Mouse (Mus musculus) ES-CJ7 (cell line): ENCODE results near the gene Cpt1a.

ENCODE experiments used
- DNase-seq: peaks from one replicate; pipeline ENCODE4 v3.0.0; 2011; ENCODE audit warnings: low read depth, low spot score

Gene Cpt1a

DNA sequence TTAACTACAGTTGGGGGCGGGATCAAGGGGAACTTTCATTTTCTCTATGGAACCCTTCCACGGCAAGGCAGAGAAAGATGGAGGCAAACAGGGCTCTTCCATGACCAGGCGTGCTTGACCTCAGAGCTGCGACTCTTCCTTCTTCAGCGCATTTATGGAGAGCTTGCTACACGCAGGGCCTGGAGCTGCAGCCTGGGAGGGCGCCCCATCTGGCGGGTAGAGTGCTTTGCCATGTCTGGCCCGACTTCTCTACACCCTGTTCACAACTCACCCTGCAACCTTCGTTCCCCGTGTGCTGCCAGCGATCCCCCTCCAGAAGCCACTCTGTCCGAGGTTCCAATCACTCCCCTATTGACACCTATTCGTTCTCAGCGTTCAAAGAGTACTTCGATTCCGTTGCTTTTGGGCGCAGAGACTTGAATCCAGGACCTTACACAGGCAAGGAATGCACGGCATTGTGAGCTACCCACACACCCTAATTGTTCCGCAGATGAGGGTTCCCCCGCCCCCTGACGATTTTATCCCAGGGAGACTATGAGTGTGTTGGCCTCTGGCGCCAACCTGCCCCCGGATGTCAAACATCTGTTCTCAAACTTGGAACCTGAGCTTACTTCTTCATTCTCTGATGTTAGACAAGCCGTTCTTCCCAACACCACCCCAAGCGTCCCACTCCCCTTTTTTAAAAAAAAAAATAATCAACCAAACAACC is at the start of gene Cpt1a:
Gene Cpt1a (plus strand): TSS at position 74 of the 709 bp plus-strand sequence.
- DNase-seq: peak; percentile 68

DNA sequence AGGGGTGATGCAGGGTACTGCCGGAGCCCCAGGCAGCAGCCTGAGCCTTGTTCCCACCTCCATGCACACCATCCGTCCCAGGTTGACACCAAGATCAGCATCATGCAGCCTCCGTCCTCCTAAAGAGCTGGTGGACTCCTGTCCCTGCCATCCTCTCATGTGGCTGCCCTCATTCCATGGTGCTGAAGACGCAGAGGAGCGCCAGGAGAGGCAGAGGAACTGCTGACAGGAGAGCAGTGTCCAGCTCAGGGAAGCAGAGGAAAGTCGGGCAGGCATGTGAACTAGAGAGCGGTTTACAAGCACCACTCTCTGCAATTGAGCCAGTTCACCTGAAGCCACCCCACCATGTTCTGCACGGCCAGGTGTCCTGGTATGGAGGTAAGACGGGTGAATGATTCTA is 48.8 kb upstream of the Cpt1a start:
- no peak for DNase-seq

DNA sequence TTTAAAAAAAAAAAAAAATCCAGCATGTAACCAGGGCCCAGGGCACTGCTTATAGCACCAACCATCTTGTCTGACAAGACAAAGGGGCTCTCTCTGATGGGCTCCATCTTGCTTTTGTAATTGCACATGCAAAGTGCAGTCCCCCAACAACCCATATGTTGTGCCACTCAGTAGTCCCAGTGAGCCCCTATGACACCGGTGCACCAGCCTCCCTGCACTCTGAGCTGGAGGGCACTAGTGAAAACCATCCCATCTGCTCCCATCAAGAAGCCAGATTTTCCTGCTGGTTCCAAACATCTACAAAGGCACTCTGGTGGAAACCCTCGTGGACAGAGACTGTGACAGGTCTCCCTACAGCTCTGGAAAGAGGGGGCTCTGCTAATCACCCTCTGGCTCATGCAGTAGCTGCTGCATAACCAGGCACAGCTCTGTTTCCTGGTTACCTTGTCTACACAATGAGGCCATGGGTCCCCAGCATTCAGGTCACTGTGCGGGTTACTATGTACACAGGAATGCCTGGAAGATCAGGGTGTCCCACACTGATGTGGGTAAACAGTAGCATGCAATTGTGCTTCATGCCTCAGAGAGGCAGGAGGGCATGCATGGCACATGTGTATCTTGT is 46.3 kb upstream of the Cpt1a start:
- no peak for DNase-seq

DNA sequence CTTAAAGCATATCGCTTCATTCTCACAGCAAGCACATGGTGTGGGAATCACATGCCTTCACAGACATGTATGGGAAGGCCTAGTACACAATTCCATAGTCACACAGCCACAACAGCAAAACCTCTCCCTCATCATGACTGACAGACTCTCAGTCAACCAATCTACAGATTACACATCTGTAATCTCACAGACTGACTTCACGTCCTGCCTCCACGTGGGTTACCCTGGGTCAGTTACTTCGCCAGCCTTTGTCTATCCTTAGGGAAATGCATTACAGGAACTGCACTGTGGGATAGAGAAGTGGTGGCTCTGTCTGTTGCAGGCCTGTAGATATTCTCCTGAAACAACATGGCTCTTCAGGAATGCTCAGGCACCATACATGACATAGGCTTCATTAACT is 40.2 kb upstream of the Cpt1a start:
- no peak for DNase-seq

DNA sequence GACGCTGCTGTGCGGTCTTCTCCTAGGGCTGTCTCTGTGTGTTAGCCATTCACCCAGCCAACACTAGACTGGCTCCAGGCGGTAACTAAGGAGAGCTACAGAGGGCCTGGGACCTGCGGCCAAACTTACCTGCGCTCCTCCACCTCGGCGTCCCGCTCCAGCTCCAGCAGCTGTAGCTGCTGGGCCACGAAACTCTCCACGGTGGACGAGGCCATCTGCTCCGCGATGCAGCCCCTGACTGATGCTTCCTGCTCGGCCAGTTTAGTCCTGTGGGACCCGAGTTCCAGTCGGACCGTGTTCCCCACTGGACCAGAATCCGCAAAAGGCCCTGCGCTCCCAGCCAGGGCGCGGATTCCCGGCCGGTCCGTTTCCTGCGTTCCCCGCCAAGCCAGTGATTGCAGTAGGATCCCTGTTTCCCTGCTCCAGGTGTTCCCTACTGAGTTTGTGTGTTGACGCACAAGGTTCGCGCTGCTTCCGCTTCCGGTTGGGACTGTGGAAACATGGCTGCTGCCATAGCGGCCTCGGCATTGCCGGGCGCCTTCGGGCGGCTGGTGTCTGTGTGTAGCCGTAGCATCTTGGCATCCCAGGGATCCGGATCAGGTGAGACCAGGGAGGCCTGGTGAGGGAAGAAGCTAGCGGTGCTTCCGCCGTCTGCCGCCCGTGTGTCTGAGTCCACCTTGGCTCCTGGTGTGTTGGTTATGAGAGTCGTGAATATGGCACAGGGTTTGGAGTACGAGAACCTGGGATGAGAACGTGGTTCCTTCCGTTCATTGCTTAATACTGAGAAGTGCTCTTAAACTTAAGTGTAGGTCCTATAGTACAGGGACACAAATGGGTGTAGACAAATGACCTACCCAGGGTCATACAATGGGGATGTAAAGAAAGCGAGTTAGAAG is 39.3 kb upstream of the Cpt1a start, which contains the start of the genes Mrpl21 and Ighmbp2:
Gene Mrpl21 (plus strand): TSS at position 330 of the 896 bp plus-strand sequence.
Gene Ighmbp2 (minus strand): TSS at position 446 of the 896 bp plus-strand sequence.
- DNase-seq: peak; percentile 93

DNA sequence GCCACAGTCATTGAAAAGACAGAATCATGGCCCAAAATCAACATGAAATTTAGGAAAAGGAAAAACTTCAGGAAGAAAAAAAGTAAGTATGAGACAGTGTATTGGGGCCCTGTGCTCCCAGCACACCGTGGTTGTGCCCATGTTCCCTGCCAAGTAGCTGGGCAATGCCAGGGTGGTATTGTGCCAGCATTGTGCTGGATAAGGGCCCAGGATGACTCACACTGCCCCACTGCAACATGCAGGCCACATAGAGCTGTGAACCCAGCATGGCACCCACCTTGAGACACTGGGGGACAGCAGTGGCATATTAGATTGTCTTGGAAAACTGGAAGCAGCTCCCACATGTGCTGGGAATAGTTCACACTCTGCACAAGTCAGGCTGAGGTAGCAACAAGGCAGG is 33.1 kb upstream of the Cpt1a start:
- DNase-seq: no peak

DNA sequence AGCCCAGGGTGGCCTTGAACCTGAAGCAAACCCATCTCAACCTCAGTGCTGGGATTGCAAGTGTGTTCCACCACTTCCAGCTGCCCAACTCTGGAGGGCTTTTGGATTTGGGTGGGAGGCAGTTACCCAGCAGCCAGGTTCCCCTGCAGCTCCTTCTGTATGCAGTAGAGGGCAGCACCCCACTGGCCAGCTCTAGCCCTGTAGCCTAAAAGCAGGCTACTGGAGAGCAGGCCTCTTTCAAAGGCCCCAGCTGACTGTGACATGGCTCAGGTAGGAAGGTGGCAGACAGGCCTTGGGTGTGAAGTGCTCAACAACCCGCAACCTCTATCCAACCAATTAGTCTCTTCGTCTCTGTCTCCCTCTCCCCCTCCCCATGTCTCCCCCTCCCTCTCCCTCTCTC is 30.1 kb upstream of the Cpt1a start:
- DNase-seq: peak; percentile 52

DNA sequence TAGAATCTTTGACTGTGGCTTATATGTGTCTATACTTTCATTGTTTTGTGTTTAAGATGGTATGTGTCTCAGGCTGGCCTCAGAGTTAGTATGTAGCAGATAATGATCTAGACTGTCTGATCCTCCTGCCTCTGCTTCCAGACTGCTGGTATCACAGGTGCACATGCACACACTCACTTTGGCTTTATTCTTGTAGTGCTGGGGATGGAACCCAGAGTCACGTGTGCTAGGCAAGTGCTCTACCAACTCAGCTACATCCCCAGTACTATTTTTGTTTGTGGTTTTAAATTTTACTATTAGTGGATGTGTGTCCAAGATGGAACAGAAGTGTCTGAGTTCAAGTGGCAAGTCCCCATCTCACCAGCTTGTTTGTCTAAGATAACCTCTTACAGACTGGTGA is 29.1 kb upstream of the Cpt1a start:
- DNase-seq: no peak

DNA sequence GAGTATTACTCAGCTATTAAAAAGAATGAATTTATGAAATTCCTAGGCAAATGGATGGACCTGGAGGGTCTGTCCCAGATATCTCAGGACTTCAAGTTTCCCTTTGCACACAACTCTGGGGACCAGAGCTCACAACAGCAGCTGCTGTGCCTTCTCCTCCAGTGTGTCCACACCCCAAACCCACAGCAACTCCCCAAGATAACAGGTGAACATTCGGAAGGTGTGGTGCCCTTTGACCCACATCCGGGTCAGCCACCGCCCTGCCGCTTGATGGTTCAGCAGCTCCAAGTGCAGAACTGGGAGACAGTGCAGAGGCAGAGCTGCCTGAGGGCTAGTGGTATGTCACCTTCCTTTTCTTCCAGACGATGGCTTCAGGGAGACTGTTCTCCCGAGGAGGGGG is 26.9 kb upstream of the Cpt1a start:
- DNase-seq: no peak

DNA sequence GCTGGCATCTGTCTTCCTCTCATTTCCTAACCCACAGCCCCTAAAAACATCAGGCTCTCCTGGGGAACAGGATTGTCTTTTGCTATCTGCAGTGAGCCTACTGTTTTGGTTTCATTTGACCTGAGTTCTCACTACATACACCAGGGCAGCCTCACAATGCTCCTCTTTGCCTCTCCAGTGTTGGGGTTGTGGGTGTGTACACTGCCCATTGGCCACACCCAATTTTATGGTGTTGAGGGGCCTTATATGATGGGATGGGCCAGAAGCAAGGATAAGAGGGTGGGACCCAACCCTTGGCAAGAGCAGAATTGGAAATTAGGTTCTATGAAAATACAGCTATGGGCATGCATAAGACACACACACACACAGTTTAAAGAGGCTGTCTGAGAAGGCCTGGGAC is 25.1 kb upstream of the Cpt1a start:
- no peak for DNase-seq

DNA sequence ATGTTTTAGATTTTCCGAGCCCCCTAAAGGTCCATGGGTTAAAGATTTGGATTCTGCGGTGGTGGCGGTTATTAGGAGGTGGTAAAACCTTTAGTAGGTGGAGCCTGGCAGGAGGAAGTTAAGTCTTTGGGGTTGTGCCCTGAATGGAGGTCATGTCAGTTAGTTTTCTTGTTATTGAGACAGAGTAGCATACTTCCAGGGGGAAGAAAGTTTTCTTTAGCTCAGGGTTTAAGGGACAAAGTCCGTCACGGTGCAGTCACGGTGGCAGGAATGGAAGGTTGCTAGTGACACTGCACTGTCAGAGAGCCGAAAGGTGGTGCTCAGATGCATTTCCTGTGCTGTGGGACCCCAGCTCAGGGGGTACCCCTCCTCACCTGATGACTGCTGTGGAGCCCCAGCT is 24.4 kb upstream of the Cpt1a start:
- no peak for DNase-seq

DNA sequence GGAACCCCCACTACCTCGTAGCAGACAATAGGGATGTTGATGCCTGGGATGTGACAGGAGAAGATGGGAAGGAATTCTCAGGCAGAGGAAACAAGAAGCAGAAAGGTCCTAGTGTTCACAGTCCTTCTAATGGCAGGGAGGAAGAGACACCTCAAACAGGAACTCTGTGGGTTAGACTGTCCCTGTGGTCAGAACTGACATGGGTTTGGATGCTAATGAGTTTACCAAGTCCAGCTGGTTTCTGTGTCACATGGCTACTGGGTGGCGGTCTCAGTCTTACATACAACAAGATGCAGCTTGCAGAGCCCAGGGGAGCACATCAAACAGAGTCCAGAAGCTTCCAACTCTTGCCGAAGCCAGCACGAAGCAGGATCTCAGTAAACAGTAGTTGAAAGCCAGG is 18.1 kb upstream of the Cpt1a start:
- DNase-seq: no peak

DNA sequence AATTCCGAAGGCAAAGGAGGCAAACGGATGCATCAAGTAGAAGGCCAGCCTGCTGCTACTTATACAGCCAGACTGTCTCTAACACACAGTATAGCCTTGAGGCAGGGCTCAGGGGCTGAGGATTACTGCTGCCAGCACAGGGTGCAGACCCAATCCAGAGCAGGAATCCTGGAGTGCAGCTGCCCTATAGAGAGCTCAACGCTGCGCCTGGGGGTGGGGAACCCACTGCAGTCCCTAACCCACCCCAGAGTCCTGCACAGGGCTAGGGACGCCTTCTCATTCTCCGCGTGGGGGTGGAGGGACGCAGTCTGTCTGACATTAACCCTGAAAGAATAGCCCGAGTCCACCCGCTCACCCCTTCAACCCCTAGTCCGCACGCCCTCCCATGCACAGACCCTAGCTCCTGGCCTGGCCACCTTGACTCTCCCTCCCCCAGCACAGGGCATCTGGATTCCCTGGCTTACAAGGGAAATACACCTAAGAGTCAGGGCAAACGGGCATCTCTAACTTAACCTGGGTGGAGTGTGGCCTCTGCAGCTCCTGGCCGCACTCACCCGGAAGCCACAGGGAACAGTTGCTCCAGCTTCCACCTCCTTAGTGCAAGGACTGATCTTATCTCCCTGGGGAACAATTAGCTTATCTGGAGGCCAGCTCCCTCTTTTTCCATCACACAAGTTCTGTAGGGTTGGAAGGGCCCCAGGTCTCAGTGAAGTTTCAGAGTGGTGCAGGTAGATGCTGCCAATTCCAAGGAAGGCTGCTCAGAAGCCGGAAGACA is 14.8 kb upstream of the Cpt1a start:
- DNase-seq: no peak

DNA sequence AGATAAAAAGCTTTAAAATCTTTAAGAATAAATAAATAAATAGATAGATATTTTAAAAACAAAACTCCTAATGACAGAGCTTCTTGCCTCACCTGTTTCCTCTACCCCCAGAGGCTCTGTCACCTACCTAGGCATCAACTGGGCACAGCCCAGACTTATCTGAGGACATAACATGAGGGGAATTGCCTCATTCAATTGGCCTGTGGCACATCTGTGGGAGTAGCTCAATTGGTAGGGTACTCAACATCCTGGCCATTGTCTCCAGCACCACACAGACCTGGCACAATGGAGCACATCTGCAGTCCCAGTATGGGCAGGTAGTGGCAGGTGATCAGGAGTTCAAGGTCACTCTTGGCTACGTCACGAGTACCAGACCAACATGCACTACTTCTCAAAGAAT is 2.8 kb upstream of the Cpt1a start:
- DNase-seq: peak; percentile 28

DNA sequence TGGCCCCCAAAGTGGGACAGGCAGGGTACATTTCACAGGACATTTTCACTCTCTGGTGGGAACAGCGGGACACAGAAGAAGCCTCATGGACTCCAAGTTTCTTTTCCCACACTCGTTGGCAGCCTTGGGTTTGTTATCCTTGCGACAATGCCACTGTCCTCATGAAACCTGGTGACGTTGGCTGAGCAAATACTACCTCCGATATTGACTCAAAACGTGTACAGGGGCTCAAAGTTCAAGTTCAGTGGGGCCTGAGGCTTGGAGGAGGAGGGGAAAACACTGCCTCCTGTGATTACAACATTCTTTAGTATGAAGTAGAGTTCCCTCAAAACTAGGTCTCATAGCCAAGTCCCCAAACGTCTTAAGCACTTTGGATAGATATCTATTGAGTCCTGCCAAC is 2.0 kb upstream of the Cpt1a start:
- no peak for DNase-seq

DNA sequence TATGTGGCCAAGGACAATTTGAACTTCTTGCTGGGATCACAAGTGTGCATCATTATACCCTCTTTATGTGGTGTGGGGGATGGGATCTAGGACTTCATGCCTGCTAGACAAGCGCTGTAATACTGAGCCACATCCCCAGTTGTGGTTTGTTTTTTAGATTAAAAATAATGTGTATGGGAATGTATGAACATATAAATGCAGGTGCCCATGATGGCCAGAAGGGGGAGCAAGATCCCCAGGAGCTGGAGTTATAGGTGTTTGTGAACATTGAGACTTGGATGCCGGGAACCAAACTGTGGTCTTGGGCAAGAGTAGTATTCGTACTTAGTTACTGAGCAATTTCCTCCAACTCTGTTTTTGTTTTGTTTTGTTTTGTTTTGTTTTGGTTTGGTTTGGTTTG is 1.3 kb upstream of the Cpt1a start:
- DNase-seq: peak; percentile 76

DNA sequence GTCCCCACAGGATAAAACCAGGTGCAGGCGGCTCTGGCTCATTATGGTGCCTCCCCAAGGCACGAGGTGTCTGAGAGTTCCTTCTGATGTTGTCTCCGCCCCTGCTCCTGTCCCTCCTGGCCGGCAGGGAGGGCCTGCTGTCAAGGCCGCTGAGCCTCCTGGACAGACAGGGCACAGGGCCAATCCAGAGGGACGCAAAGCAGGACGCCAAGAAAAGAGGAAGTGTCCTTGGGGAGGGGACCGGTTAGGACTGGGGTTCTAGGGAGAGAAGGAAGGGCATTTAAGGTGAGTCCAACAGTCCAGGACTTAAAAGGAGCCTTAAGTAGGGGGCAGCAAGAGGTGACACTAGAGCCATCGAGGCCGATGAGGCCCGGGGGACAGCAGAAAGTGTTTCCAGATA is 517 bp upstream of the Cpt1a start:
- peak; percentile 27 for DNase-seq

DNA sequence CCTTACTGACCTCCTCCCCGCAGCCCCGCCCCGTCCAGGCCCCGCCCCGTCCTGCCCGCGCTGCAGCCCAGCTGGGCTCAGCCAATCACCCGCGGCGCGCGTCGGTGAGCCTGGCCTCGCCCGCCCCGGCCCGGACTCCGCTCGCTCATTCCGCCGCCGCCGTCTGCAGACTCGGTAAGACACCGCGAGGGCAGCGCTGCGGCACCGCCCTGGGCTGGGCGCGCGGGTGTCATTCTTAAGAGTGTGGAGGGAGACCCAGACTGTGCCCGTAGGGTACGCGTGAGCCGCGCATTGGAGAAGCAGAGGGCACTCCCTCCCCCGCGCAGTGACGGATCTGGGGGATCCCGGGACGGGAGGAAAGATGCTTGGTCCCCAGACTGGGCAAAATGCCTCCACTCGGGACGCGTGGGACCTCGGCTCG is 1.1 kb downstream of the Cpt1a start:
- DNase-seq: peak; percentile 70

DNA sequence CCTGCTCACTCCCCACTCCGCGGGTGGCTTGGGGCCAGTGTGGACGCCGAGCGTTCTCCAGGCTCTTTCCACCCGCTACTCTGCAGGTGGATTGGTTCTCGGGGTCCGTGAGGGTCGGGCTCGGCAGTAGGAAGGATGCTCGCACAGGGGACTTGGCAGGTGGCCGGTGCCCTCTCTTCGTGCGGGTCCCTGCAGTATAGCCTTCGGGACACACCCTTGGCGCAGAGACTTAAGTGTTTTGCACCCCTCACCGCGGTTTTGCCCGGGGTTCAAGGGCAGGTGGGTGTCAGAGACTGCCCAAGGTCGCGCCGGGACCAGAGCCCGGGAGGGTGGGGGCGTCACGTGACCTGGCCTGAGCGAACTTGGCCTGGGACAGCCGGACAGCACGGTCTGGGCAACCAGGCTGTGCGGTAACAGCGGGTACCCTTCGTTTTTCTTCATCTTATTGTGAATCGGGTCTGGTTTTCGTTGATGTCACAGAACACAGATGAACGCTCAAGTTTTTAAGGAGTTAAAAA is 1.7 kb downstream of the Cpt1a start:
- DNase-seq: peak; percentile 81

DNA sequence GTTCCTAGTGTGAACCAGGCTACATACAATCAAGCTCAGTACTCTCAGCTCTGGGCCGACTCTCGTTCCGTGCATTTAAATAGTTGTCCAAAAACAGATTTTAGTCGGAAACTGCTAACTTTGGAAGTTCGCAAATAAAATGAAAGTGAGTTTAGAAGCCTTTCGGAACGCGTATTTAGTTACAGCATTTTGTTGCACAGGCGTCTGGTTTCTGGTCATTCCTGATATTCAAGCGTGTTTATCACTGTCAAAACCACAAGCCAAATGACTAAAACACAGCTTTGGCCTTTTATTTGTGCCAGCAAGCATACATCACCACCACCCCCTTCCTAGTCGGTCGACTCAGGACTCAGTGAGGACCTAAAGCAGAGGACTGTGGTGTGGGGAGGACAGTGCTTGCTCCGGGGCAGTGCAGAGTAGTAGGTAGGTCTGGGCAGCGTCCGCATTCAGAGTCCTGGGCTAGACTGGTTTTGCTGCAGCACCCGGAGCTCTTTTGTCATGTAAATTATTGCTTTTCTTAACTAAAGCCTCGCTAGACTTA is 2.2 kb downstream of the Cpt1a start:
- DNase-seq: peak; percentile 84
